Comparison of ENCODE assay signal across 7 mouse cellular contexts in genomic region chr9:62972073-62972745, GRCm38 (mm10). TPM values are rescaled to one million over a fixed set of nuclear protein-coding genes. Genes with fewer than 3 reads are reported as not detected.
DNase-seq lines count a peak whose midpoint lies in the region; ATAC-seq and TF ChIP-seq lines count a peak whose summit lies in the region.

No protein-coding gene starts in this region.

- 0 out of 2 replicates have a peak overlapping the region, but pooled peaks have one; percentile 16 for H3K4me2 ChIP-seq in heart, embryonic 16.5 days (ENCODE audit: low read depth, low read length)
- peak overlapping the region; percentile 6; the same call in 1 of the 2 replicates for H3K4me2 ChIP-seq in liver, embryonic 15.5 days
- H3K4me2 ChIP-seq in midbrain, embryonic 14.5 days (ENCODE audit: low read length) = no peak overlapping the region

- WGBS in thymus, adult 2 months = 20% methylated on average over 10 of the region's 10 CpGs
- WGBS in heart, embryonic 16.5 days = 44% methylated on average over 10 of the region's 10 CpGs
- 42% methylated on average over 10 of the region's 10 CpGs for WGBS in liver, embryonic 15.5 days (ENCODE audit: insufficient replicate concordance)
- WGBS in midbrain, embryonic 14.5 days = 51% methylated on average over 10 of the region's 10 CpGs

- H3K27ac ChIP-seq in thymus, adult 2 months (ENCODE audit: control insufficient read depth, insufficient read depth, low read length) = peak overlapping the region; percentile 24; the same call in 1 of the 2 replicates
- peak overlapping the region; percentile 73 for H3K27ac ChIP-seq in heart, embryonic 16.5 days (ENCODE audit: low read length)
- no peak overlapping the region for H3K27ac ChIP-seq in liver, embryonic 15.5 days (replicated peaks)
- no peak overlapping the region for H3K27ac ChIP-seq in midbrain, embryonic 14.5 days (replicated peaks; ENCODE audit: low read depth, low read length)

- H3K36me3 ChIP-seq in thymus, adult 2 months (ENCODE audit: control insufficient read depth, insufficient read depth, low read length) = no peaks in the 10 kb centered on the region
- 0 out of 2 replicates have a peak, but pooled peaks cover 2% of the 10 kb centered on the region for H3K36me3 ChIP-seq in heart, embryonic 16.5 days (ENCODE audit: control insufficient read depth, insufficient read depth)
- H3K36me3 ChIP-seq in liver, embryonic 15.5 days (replicated peaks) = peaks cover 5% of the 10 kb centered on the region; the same call in 1 of the 2 replicates
- H3K36me3 ChIP-seq in midbrain, embryonic 14.5 days (ENCODE audit: control insufficient read depth, insufficient read depth, low read length) = no peaks in the 10 kb centered on the region

- ATAC-seq in heart, embryonic 16.5 days (replicated peaks; ENCODE audit: extremely low read depth, insufficient read depth, low FRiP score) = peak; percentile 92
- peak; percentile 61 for ATAC-seq in liver, embryonic 15.5 days (ENCODE audit: insufficient read depth)
- no peak for ATAC-seq in midbrain, embryonic 14.5 days (ENCODE audit: low FRiP score, low TSS enrichment)

- no peak for TF ChIP-seq CTCF in thymus, adult 2 months (IDR thresholded peaks at IDR 0.05; ENCODE audit: borderline replicate concordance, control insufficient read depth, extremely low read depth, insufficient read depth, low read length, poor library complexity)
- peak; percentile 15; the same call in 1 of the 2 replicates for TF ChIP-seq CTCF in brain, embryonic 14.5 days (IDR thresholded peaks at IDR 0.05; ENCODE audit: borderline replicate concordance, extremely low read depth, insufficient read depth, insufficient read length)

- H3K27me3 ChIP-seq in thymus, adult 2 months (ENCODE audit: control insufficient read depth, insufficient read depth, low read length) = no peaks in the 10 kb centered on the region
- H3K27me3 ChIP-seq in heart, embryonic 16.5 days (ENCODE audit: control insufficient read depth, insufficient read depth, low read length) = no peaks in the 10 kb centered on the region
- no peaks in the 10 kb centered on the region for H3K27me3 ChIP-seq in liver, embryonic 15.5 days
- no peaks in the 10 kb centered on the region for H3K27me3 ChIP-seq in midbrain, embryonic 14.5 days (ENCODE audit: control insufficient read depth, insufficient read depth, low read length)

- H3K9ac ChIP-seq in heart, embryonic 16.5 days (ENCODE audit: low read length) = no peak overlapping the region
- H3K9ac ChIP-seq in liver, embryonic 15.5 days = no peak overlapping the region
- H3K9ac ChIP-seq in midbrain, embryonic 14.5 days (replicated peaks; ENCODE audit: low read length) = no peak overlapping the region

- H3K4me3 ChIP-seq in thymus, adult 2 months (ENCODE audit: control insufficient read depth, insufficient read depth, low read length) = no peak overlapping the region
- H3K4me3 ChIP-seq in heart, embryonic 16.5 days (ENCODE audit: low read length) = no peak overlapping the region
- H3K4me3 ChIP-seq in liver, embryonic 15.5 days (replicated peaks) = no peak overlapping the region
- no peak overlapping the region for H3K4me3 ChIP-seq in midbrain, embryonic 14.5 days (replicated peaks; ENCODE audit: low read depth, low read length)

- peaks cover 12% of the 10 kb centered on the region for H3K4me1 ChIP-seq in thymus, adult 2 months (replicated peaks; ENCODE audit: control insufficient read depth, insufficient read depth, low read length)
- peaks cover 29% of the 10 kb centered on the region for H3K4me1 ChIP-seq in heart, embryonic 16.5 days (ENCODE audit: control insufficient read depth, insufficient read depth, low read length)
- peaks cover 33% of the 10 kb centered on the region for H3K4me1 ChIP-seq in liver, embryonic 15.5 days (replicated peaks)
- H3K4me1 ChIP-seq in midbrain, embryonic 14.5 days (ENCODE audit: control insufficient read depth, insufficient read depth, low read length) = peaks cover 4% of the 10 kb centered on the region; the same call in 1 of the 2 replicates

- peak; percentile 33 for DNase-seq in thymus, adult 2 months
- no peak for DNase-seq in thymus, postnatal 10 days (ENCODE audit: low spot score in 2 of 2)
- peak; percentile 13 for DNase-seq in brain, embryonic 14.5 days (ENCODE audit: low read depth)
- DNase-seq in spleen, postnatal 36 days (ENCODE audit: low spot score in 2 of 2) = peak; percentile 49
- no peak for DNase-seq in midbrain, embryonic 14.5 days

- no peak for TF ChIP-seq POLR2A in thymus, adult 2 months (IDR thresholded peaks at IDR 0.05; ENCODE audit: control insufficient read depth, extremely low read depth, insufficient read depth, low read length, poor library complexity)
- TF ChIP-seq POLR2A in brain, embryonic 14.5 days (IDR thresholded peaks at IDR 0.05; ENCODE audit: borderline replicate concordance, extremely low read depth, insufficient read depth, insufficient read length, poor library complexity, severe bottlenecking) = no peak

- no peaks in the 10 kb centered on the region for H3K9me3 ChIP-seq in heart, embryonic 16.5 days (replicated peaks; ENCODE audit: control insufficient read depth, low read length)
- H3K9me3 ChIP-seq in liver, embryonic 15.5 days (replicated peaks) = no peaks in the 10 kb centered on the region
- H3K9me3 ChIP-seq in midbrain, embryonic 14.5 days (ENCODE audit: control insufficient read depth, low read length) = no peaks in the 10 kb centered on the region

RNA-seq across cellular contexts. Expression of gene Pias1, which starts 15.5 kb away (rescaled TPM):
- 60.9 and 64.3 TPM in 2 replicates for polyA plus RNA-seq in thymus, adult 2 months (2012; rRNA removed)
- 35.1 and 41.2 TPM in 2 replicates for polyA plus RNA-seq in brain, embryonic 14.5 days (2012; rRNA removed)
- 42.0 and 44.1 TPM in 2 replicates for polyA plus RNA-seq in heart, embryonic 16.5 days (2015; fragmentation: Nextera tagmentation; extraction: Ambion mirVana)
- polyA plus RNA-seq in liver, embryonic 15.5 days (2015; fragmentation: Nextera tagmentation; extraction: Ambion mirVana) = 25.3 and 29.4 TPM in 2 replicates
- polyA plus RNA-seq in midbrain, embryonic 14.5 days (2014; fragmentation: Nextera tagmentation; extraction: Ambion mirVana) = 65.4 and 66.9 TPM in 2 replicates

Comparison
In these comparisons a context has a peak if more than half of its experiments do, and no peak if none do; other contexts are left out.
1. DNase-seq: peak in thymus, adult 2 months (single experiment), brain, embryonic 14.5 days (single experiment) and spleen, postnatal 36 days (2 of 2); none in thymus, postnatal 10 days (0 of 2) and midbrain, embryonic 14.5 days (single experiment).
2. H3K27ac ChIP-seq: peak in thymus, adult 2 months (single experiment) and heart, embryonic 16.5 days (single experiment); none in liver, embryonic 15.5 days (single experiment) and midbrain, embryonic 14.5 days (single experiment).